Mouse (Mus musculus): ENCODE data around the gene Asb16. TPM values are rescaled to one million over a fixed set of nuclear protein-coding genes. Genes with fewer than 3 reads are reported as not detected.
A peak's percentile ranks its signal among the peaks of the same experiment; 100 is the strongest.

Asb16 gene
- polyA plus RNA-seq, 1 experiment: 0.56 TPM

DNA sequence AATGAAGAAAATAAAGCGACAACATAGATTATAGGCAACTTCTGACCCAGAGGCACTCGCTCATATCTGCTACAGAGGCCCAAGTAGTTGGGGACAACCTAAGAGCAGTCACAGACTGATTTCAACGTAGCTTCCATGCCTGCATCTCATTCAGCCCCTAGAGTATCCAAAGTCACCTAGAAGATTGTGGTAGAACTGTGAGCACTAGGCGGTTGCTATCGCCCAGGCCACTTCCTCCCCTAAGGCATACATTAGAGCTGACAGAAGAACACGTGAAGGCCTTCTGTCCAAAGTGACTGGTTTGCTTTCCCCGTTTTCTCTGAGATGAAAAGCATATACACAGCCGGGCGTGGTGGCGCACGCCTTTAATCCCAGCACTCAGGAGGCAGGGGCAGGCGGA is 45.8 kb downstream of the Asb16 start:
- DNase-seq (ENCODE audit: low read depth): no peak
- TF ChIP-seq CTCF (IDR thresholded peaks at IDR 0.05; ENCODE audit: borderline replicate concordance, extremely low read depth, insufficient read depth, insufficient read length) (no peak), POLR2A (IDR thresholded peaks at IDR 0.05; ENCODE audit: borderline replicate concordance, extremely low read depth, insufficient read depth, insufficient read length, poor library complexity, severe bottlenecking) (no peak)

DNA sequence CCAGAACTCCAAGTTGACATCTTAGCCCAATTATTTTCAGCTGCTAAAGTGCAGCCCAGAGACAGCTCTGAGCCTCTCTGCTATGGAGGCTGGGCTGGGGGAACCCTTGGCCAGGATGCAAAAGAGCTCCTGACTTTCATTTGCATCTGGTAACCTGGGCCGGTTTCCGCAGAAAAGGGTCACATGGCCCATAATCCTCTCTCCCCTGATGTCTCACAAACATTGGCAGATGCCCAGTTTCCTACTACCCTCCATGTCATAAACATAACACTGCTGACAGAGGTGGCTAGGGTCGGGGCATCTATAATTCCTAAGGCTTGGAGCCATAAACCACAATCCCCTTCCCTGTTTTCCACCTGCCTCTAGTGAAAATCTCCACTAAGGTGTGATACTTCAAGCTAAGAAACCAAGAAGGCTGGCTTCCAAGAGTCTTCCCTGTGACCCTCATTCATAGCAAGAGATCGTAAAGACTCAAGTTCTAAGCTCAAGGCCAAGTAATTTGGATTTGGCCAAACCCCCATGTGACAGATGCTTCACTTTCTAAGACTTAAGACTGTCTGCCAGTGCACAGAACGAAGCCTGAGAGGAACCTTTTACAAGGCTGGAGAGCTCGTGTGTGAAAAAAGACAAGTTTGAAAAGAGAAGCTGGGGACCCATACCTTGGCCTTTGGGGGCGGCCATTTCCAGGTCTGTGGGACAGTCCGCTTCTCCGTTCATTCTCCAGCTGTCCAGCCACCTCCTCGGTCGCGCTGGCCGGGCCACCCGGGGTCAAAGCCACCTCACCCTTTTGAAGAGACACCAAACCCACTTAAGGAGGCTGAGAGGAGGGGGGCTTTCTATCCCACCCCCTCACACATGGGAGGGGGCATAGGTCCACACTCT is 47.4 kb downstream of the Asb16 start:
- TF ChIP-seq CTCF (IDR thresholded peaks at IDR 0.05; ENCODE audit: borderline replicate concordance, extremely low read depth, insufficient read depth, insufficient read length): no peak
- no peak for TF ChIP-seq POLR2A (IDR thresholded peaks at IDR 0.05; ENCODE audit: borderline replicate concordance, extremely low read depth, insufficient read depth, insufficient read length, poor library complexity, severe bottlenecking)
- peak; percentile 54 for DNase-seq (ENCODE audit: low read depth)

DNA sequence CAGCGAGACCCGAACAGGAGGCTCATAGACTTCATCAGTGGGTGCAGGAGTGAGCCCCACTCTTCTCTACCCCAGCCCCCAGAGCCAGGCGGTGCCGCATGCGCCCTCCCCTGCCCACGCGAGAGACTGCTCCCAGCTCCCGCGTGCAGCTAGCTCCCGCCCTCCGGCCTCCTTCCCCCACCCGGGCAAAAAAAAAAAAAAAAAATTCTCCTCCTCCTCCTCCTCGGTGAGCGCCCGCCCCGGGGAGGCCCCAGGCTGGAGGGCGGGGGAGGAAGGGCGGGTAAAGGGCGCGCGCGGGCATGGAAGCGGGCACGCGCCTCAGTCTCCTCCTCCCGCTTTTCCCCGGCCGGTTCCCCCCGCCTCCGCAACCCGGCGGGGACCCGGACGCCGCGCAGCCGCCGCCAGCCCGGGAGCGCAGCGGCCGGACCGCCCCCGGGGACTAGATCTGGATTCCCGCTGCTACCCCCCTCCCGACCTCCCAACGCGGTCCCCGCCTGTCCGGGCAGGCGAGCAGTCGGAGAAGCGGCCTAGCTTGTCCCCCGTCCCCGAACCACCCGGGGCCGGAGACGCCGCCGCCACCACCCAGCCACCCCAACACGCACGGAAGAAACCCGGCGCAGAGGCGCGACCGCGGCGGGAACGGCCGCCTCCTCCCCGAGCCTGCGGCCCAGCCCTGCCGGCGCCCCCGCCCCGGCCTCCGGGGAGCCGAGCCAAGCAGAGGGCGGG is 48.2 kb downstream of the Asb16 start:
- DNase-seq (ENCODE audit: low read depth): peak; percentile 93
- peak; percentile 76 for TF ChIP-seq POLR2A (IDR thresholded peaks at IDR 0.05; ENCODE audit: borderline replicate concordance, extremely low read depth, insufficient read depth, insufficient read length, poor library complexity, severe bottlenecking)
- no peak for TF ChIP-seq CTCF (IDR thresholded peaks at IDR 0.05; ENCODE audit: borderline replicate concordance, extremely low read depth, insufficient read depth, insufficient read length)

DNA sequence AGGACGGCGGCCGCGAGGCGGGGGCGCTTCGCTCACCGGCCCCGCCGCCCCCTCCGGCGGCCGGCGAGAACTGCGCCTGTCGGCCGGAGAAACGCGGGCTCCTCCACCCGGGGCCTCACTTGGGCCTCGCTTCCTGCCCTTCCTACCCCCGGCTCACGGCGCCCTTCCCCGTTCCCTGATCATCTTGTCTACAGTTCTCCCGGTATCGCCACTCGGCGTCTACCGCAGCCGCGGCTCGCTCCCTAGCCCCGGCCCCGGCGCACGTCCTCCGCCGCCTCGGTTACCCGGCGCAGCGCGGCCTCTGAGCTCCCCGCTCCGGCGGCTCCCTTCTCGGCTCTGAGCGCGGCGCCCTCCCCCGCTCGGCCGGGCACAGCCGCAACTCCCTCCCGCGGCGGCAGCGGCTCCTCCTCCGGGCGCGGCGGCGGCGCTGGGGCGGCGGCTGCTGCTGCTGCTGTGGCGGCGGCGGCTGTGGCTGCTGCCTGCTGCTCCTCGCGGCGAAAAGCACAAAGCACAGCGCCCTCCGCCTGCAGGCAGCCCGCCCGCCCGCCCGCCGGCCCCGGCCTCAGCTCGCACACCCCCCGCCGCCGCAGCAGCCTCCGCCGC is 48.9 kb downstream of the Asb16 start:
- peak; percentile 45; the same call in 1 of the 2 replicates for TF ChIP-seq CTCF (IDR thresholded peaks at IDR 0.05; ENCODE audit: borderline replicate concordance, extremely low read depth, insufficient read depth, insufficient read length)
- TF ChIP-seq POLR2A (IDR thresholded peaks at IDR 0.05; ENCODE audit: borderline replicate concordance, extremely low read depth, insufficient read depth, insufficient read length, poor library complexity, severe bottlenecking): 0 out of 2 replicates have a peak, but pooled peaks have one; percentile 3
- peak; percentile 45 for DNase-seq (ENCODE audit: low read depth)

DNA sequence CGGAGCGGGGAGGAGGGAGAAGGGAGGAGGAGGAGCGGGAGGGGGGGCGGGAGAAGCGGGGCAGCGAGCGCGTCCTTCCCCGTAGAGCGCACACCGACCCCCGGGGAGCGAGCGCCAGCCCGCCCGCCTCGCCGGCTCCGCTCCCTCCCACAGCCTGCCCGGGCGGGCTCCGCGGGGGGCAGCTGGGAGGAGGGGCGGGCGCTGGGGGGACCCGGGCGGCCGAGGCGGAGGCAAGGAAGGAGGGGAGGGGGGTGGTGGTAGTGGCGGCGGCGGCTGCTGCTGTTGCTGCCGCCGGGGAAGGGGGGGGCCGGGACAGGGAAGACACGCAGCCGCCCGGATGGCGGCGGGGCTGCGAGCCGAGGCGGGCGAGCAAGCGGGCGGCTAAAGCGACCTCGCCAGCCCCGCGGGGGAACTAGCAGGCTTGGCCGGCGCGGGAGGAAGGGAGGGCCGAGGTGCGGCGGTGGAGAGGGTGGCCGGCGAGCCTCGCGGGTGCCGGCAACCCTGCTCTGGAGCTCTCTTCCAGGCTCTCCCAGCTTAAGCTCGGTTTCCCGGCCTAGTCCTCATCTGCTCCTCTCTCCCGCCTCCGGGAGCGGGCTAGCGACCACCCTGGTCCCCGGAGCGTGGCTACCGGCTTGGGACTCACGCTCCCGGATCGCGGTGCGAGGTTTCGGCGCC is 49.5 kb downstream of the Asb16 start:
- peak; percentile 91 for DNase-seq (ENCODE audit: low read depth)
- TF ChIP-seq CTCF (IDR thresholded peaks at IDR 0.05; ENCODE audit: borderline replicate concordance, extremely low read depth, insufficient read depth, insufficient read length) (no peak), POLR2A (IDR thresholded peaks at IDR 0.05; ENCODE audit: borderline replicate concordance, extremely low read depth, insufficient read depth, insufficient read length, poor library complexity, severe bottlenecking) (peak; percentile 66; the same call in 1 of the 2 replicates)

- TF ChIP-seq CTCF (IDR thresholded peaks at IDR 0.05; ENCODE audit: borderline replicate concordance, extremely low read depth, insufficient read depth, insufficient read length): no peak
- TF ChIP-seq POLR2A (IDR thresholded peaks at IDR 0.05; ENCODE audit: borderline replicate concordance, extremely low read depth, insufficient read depth, insufficient read length, poor library complexity, severe bottlenecking): peak; percentile 50; the same call in 1 of the 2 replicates
- DNase-seq (ENCODE audit: low read depth): peak; percentile 79
Measured at GRCm38 (mm10) chr11:102318576-102319409, 50.2 kb downstream of the Asb16 start.

DNA sequence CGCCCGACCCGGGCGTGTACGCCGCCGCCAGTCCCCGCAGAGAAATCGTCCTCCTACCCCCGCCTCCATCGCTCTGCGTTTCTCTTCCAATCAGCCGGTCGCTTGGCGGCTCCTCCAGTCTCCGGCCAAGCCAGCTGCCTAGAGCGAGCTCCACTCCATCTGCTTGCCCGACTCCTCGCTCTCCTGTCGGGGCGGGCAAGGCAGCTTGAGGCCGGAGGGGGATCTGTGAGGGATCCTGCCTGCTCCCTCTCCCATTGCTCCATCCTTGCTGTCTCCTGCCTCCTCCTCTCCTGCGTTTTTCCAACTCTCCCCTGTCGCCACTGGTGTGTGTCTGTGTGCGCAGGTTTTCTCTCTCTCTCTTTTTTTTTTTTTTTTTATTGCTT is 50.9 kb downstream of the Asb16 start, which contains the start of gene Ubtf:
TSS of gene Ubtf (minus strand) at position 333 of the 383 bp plus-strand sequence.
- peak; percentile 93 for DNase-seq (ENCODE audit: low read depth)
- TF ChIP-seq POLR2A (IDR thresholded peaks at IDR 0.05; ENCODE audit: borderline replicate concordance, extremely low read depth, insufficient read depth, insufficient read length, poor library complexity, severe bottlenecking) (0 out of 2 replicates have a peak, but pooled peaks have one; percentile 21), CTCF (IDR thresholded peaks at IDR 0.05; ENCODE audit: borderline replicate concordance, extremely low read depth, insufficient read depth, insufficient read length) (no peak)

GRCm38 (mm10) chr11:102319941-102320685 is 51.6 kb downstream of the Asb16 start:
- TF ChIP-seq CTCF (IDR thresholded peaks at IDR 0.05; ENCODE audit: borderline replicate concordance, extremely low read depth, insufficient read depth, insufficient read length) (no peak), POLR2A (IDR thresholded peaks at IDR 0.05; ENCODE audit: borderline replicate concordance, extremely low read depth, insufficient read depth, insufficient read length, poor library complexity, severe bottlenecking) (peak; percentile 52; the same call in 1 of the 2 replicates)
- peak; percentile 98 for DNase-seq (ENCODE audit: low read depth)

- peak; percentile 90 for DNase-seq (ENCODE audit: low read depth)
- TF ChIP-seq CTCF (IDR thresholded peaks at IDR 0.05; ENCODE audit: borderline replicate concordance, extremely low read depth, insufficient read depth, insufficient read length) (peak; percentile 12; the same call in 1 of the 2 replicates), POLR2A (IDR thresholded peaks at IDR 0.05; ENCODE audit: borderline replicate concordance, extremely low read depth, insufficient read depth, insufficient read length, poor library complexity, severe bottlenecking) (no peak)
Measured at GRCm38 (mm10) chr11:102320686-102321005, 52.1 kb downstream of the Asb16 start.
